Mouse (Mus musculus): Measurements from ENCODE around the gene Aida. TPM values are rescaled to one million over a fixed set of nuclear protein-coding genes. Genes with fewer than 3 reads are reported as not detected.

Gene Aida
- total RNA-seq (2021), result 10 to 100 TPM; 16.6 to 21.9 TPM
- long read RNA-seq, experiment 1, full-length matches to known transcripts, result 3 of 3 reads
- long read RNA-seq, experiment 1, partial matches to known transcripts, result 0 of 3 reads
- long read RNA-seq, experiment 1, other reads (novel, unspliced or antisense), result 0 of 3 reads
- long read RNA-seq, experiment 2, full-length matches to known transcripts, result 9 of 13 reads
- long read RNA-seq, experiment 2, partial matches to known transcripts, result 0 of 13 reads
- long read RNA-seq, experiment 2, other reads (novel, unspliced or antisense), result 4 of 13 reads

- H3K4me3 ChIP-seq, result peak within 1 kb of the TSS; percentile 70
- peak; percentile 63 for DNase-seq
- no peak for TF ChIP-seq CTCF (IDR thresholded peaks at IDR 0.05)
- intact Hi-C loops (cut with DNase I), result no loop called here
- peak within 1 kb of the TSS; percentile 90 for H3K27ac ChIP-seq
Measured at GRCm38 (mm10) chr1:183296465-183296864, at the start of gene Aida. TSS of gene Aida (plus strand) at chr1:183296590.

GRCm38 (mm10) chr1:183248144-183248543 is 48.2 kb upstream of the Aida start:
- no peak overlapping the region for H3K27ac ChIP-seq
- no peak for TF ChIP-seq CTCF (IDR thresholded peaks at IDR 0.05)
- intact Hi-C loops (cut with DNase I), result no loop called here
- H3K4me3 ChIP-seq, result no peak overlapping the region
- no peak for DNase-seq

- intact Hi-C loops (cut with DNase I), result no loop called here
- no peak for DNase-seq
- no peak overlapping the region for H3K4me3 ChIP-seq
- no peak overlapping the region for H3K27ac ChIP-seq
- no peak for TF ChIP-seq CTCF (IDR thresholded peaks at IDR 0.05)
Measured at GRCm38 (mm10) chr1:183250612-183251011, 45.8 kb upstream of the Aida start.

GRCm38 (mm10) chr1:183251818-183252217 is 44.6 kb upstream of the Aida start:
- DNase-seq, result no peak
- intact Hi-C loops (cut with DNase I), result no loop called here
- no peak overlapping the region for H3K4me3 ChIP-seq
- no peak overlapping the region for H3K27ac ChIP-seq
- no peak for TF ChIP-seq CTCF (IDR thresholded peaks at IDR 0.05)

- no peak for DNase-seq
- intact Hi-C loops (cut with DNase I), result no loop called here
Measured at GRCm38 (mm10) chr1:183252574-183252973, 43.8 kb upstream of the Aida start.

GRCm38 (mm10) chr1:183264145-183265008 is 32.0 kb upstream of the Aida start:
- intact Hi-C loops (cut with DNase I), result no loop called here
- no peak overlapping the region for H3K4me3 ChIP-seq
- DNase-seq, result no peak
- no peak for TF ChIP-seq CTCF (IDR thresholded peaks at IDR 0.05)
- no peak overlapping the region for H3K27ac ChIP-seq

More at GRCm38 (mm10) chr1:183252574-183252973, 43.8 kb upstream of the Aida start:
- TF ChIP-seq CTCF (IDR thresholded peaks at IDR 0.05), result no peak
- Histone ChIP-seq H3K4me3 (no peak overlapping the region), H3K27ac (no peak overlapping the region)

- no peak for DNase-seq
- H3K27ac ChIP-seq, result no peak overlapping the region
- TF ChIP-seq CTCF (IDR thresholded peaks at IDR 0.05), result no peak
Measured at GRCm38 (mm10) chr1:183265921-183266467, 30.4 kb upstream of the Aida start.

GRCm38 (mm10) chr1:183267666-183268065 is 28.7 kb upstream of the Aida start:
- intact Hi-C loops (cut with DNase I), result no loop called here
- no peak for DNase-seq

More at GRCm38 (mm10) chr1:183265921-183266467, 30.4 kb upstream of the Aida start:
- no peak overlapping the region for H3K4me3 ChIP-seq
- intact Hi-C loops (cut with DNase I), result no loop called here

GRCm38 (mm10) chr1:183272867-183273818 is 23.2 kb upstream of the Aida start:
- peak; percentile 62 for TF ChIP-seq CTCF (IDR thresholded peaks at IDR 0.05)
- no peak overlapping the region for H3K4me3 ChIP-seq
- intact Hi-C loops (cut with DNase I), result no loop called here
- H3K27ac ChIP-seq, result no peak overlapping the region
- DNase-seq, result no peak

More at GRCm38 (mm10) chr1:183267666-183268065, 28.7 kb upstream of the Aida start:
- H3K27ac ChIP-seq, result no peak overlapping the region
- no peak overlapping the region for H3K4me3 ChIP-seq
- no peak for TF ChIP-seq CTCF (IDR thresholded peaks at IDR 0.05)

- no peak for DNase-seq
- Histone ChIP-seq H3K27ac (no peak overlapping the region), H3K4me3 (no peak overlapping the region)
- no peak for TF ChIP-seq CTCF (IDR thresholded peaks at IDR 0.05)
- intact Hi-C loops (cut with DNase I), result no loop called here
Measured at GRCm38 (mm10) chr1:183274385-183274784, 22.0 kb upstream of the Aida start.

GRCm38 (mm10) chr1:183275763-183276162 is 20.6 kb upstream of the Aida start:
- Histone ChIP-seq H3K27ac (no peak overlapping the region), H3K4me3 (no peak overlapping the region)
- no peak for DNase-seq
- TF ChIP-seq CTCF (IDR thresholded peaks at IDR 0.05), result no peak
- intact Hi-C loops (cut with DNase I), result no loop called here

GRCm38 (mm10) chr1:183288351-183288750 is 8.0 kb upstream of the Aida start:
- Histone ChIP-seq H3K27ac (no peak overlapping the region), H3K4me3 (no peak overlapping the region)
- DNase-seq, result no peak
- no peak for TF ChIP-seq CTCF (IDR thresholded peaks at IDR 0.05)
- intact Hi-C loops (cut with DNase I), result no loop called here

Measured in gastrocnemius, adult 2 months (tissue).